In the genomic region with DNA sequence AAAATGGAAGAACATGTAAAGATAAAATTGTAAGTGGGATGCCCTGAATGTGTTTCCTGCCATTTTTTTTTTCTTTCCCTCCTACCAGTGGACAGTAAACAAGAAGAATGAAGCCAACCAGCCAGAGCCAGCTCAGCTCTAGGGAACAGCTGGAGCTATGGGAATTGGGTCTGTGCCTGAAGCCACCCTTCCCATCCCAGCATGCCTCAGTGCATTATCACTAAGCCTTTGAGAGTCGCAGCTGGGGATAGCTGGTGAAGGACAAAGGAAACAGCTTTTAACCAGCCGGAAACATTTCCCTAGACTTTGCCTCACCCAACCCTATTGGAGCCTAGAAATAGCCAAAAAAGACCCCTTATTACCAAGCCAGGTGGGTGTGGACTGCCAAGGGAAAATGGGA, we compare ENCODE assay signal across 11 mouse cellular contexts.
A peak's percentile ranks its signal among the peaks of the same experiment; 100 is the strongest.
DNase-seq lines count a peak whose midpoint lies in the region; ATAC-seq and TF ChIP-seq lines count a peak whose summit lies in the region.
"Had no signal": no experiment of that assay in that cellular context is flagged by ENCODE, and none has a peak within 500 bp of the region (broad histone marks: within the 10 kb centered on the region; RNA-seq: fewer than 3 reads in every experiment).

No protein-coding gene starts in this region.

- H3K9me3 ChIP-seq in kidney, embryonic 15.5 days (replicated peaks), result no peaks in the 10 kb centered on the region
- no peaks in the 10 kb centered on the region for H3K9me3 ChIP-seq in ES-Bruce4 (replicated peaks; ENCODE audit: control insufficient read depth, insufficient read depth, low read length, poor library complexity, severe bottlenecking)
- H3K9me3 ChIP-seq in lung, embryonic 15.5 days, result no peaks in the 10 kb centered on the region
- H3K9me3 ChIP-seq: limb, embryonic 13.5 days; neural tube, embryonic 13.5 days had no signal

- no peak for TF ChIP-seq POLR2A in kidney, adult 2 months (IDR thresholded peaks at IDR 0.05; ENCODE audit: low read depth, low read length)
- no peak for TF ChIP-seq POLR2A in ES-Bruce4 (IDR thresholded peaks at IDR 0.05; ENCODE audit: insufficient read depth, low read length)

- peak; percentile 41; the same call in 1 of the 2 replicates for TF ChIP-seq EP300 in ES-Bruce4 (IDR thresholded peaks at IDR 0.05; ENCODE audit: insufficient read depth, low read depth, low read length)

- TF ChIP-seq CTCF in kidney, adult 2 months (conservative IDR thresholded peaks at IDR 0.05; ENCODE audit: insufficient read depth, insufficient read length, low read depth, low read length), result no peak
- TF ChIP-seq CTCF in ES-Bruce4 (IDR thresholded peaks at IDR 0.05; ENCODE audit: low read depth, low read length), result no peak
- TF ChIP-seq CTCF in layer of hippocampus, adult 2 months (conservative IDR thresholded peaks at IDR 0.05), result no peak

- no peaks in the 10 kb centered on the region for H3K27me3 ChIP-seq in kidney, adult 2 months (replicated peaks; ENCODE audit: control insufficient read depth, insufficient read depth, low read length)
- H3K27me3 ChIP-seq in kidney, embryonic 15.5 days, result no peaks in the 10 kb centered on the region
- no peaks in the 10 kb centered on the region for H3K27me3 ChIP-seq in ES-Bruce4 (ENCODE audit: control insufficient read depth, insufficient read depth, low read length, poor library complexity, severe bottlenecking)
- H3K27me3 ChIP-seq in lung, embryonic 15.5 days, result no peaks in the 10 kb centered on the region
- H3K27me3 ChIP-seq: limb, embryonic 13.5 days; neural tube, embryonic 13.5 days had no signal

- H3K4me3 ChIP-seq in kidney, adult 2 months (ENCODE audit: insufficient read depth, low read depth, low read length), result no peak overlapping the region
- H3K4me3 ChIP-seq in kidney, embryonic 15.5 days (replicated peaks), result no peak overlapping the region
- H3K4me3 ChIP-seq in ES-Bruce4 (ENCODE audit: low read depth, low read length), result no peak overlapping the region
- no peak overlapping the region for H3K4me3 ChIP-seq in lung, embryonic 15.5 days
- H3K4me3 ChIP-seq in layer of hippocampus, adult 2 months, result no peak overlapping the region
- H3K4me3 ChIP-seq: limb, embryonic 13.5 days; neural tube, embryonic 13.5 days had no signal

- no peaks in the 10 kb centered on the region for H3K4me1 ChIP-seq in kidney, adult 2 months (ENCODE audit: control insufficient read depth, insufficient read depth, low read length)
- H3K4me1 ChIP-seq in kidney, embryonic 15.5 days, result no peaks in the 10 kb centered on the region
- no peaks in the 10 kb centered on the region for H3K4me1 ChIP-seq in ES-Bruce4 (ENCODE audit: control insufficient read depth, insufficient read depth, low read length)
- no peaks in the 10 kb centered on the region for H3K4me1 ChIP-seq in lung, embryonic 15.5 days

- no peak overlapping the region for H3K9ac ChIP-seq in kidney, embryonic 15.5 days
- no peak overlapping the region for H3K9ac ChIP-seq in ES-Bruce4 (ENCODE audit: low read depth, poor library complexity, severe bottlenecking)
- no peak overlapping the region for H3K9ac ChIP-seq in lung, embryonic 15.5 days
- H3K9ac ChIP-seq: limb, embryonic 13.5 days; neural tube, embryonic 13.5 days had no signal

- ATAC-seq in kidney, embryonic 15.5 days (replicated peaks; ENCODE audit: low FRiP score), result no peak
- peak; percentile 55; the same call in 1 of the 2 replicates for ATAC-seq in lung, embryonic 15.5 days (ENCODE audit: borderline replicate concordance, extremely low read depth, low FRiP score, low TSS enrichment)

- no peak overlapping the region for H3K4me2 ChIP-seq in kidney, embryonic 15.5 days
- H3K4me2 ChIP-seq in lung, embryonic 15.5 days, result no peak overlapping the region
- H3K4me2 ChIP-seq: limb, embryonic 13.5 days; neural tube, embryonic 13.5 days had no signal

- no peak overlapping the region for H3K27ac ChIP-seq in kidney, adult 2 months (ENCODE audit: insufficient read depth, low read depth, low read length)
- no peak overlapping the region for H3K27ac ChIP-seq in kidney, embryonic 15.5 days
- H3K27ac ChIP-seq in ES-Bruce4 (ENCODE audit: insufficient read depth, low read length), result no peak overlapping the region
- no peak overlapping the region for H3K27ac ChIP-seq in lung, embryonic 15.5 days
- H3K27ac ChIP-seq in layer of hippocampus, adult 2 months, result no peak overlapping the region
- H3K27ac ChIP-seq: limb, embryonic 13.5 days; neural tube, embryonic 13.5 days had no signal

- 61% methylated on average over 2 of the region's 2 CpGs for WGBS in kidney, adult 2 months
- WGBS in kidney, embryonic 15.5 days, result 70% methylated on average over 2 of the region's 2 CpGs
- WGBS in lung, embryonic 15.5 days, result 43% methylated on average over 2 of the region's 2 CpGs

- H3K36me3 ChIP-seq in kidney, adult 2 months (ENCODE audit: control insufficient read depth, insufficient read depth, low read length), result no peaks in the 10 kb centered on the region
- no peaks in the 10 kb centered on the region for H3K36me3 ChIP-seq in kidney, embryonic 15.5 days
- H3K36me3 ChIP-seq in ES-Bruce4 (ENCODE audit: control insufficient read depth, insufficient read depth, low read length, poor library complexity, severe bottlenecking), result no peaks in the 10 kb centered on the region
- no peaks in the 10 kb centered on the region for H3K36me3 ChIP-seq in lung, embryonic 15.5 days
- H3K36me3 ChIP-seq: limb, embryonic 13.5 days; neural tube, embryonic 13.5 days had no signal

- peak; percentile 27 for DNase-seq in kidney, adult 2 months
- peak; percentile 23 for DNase-seq in R1 (ENCODE audit: low read depth, low spot score)
- DNase-seq in thymus, postnatal 0 days (ENCODE audit: low spot score), result no peak
- DNase-seq in layer of hippocampus, adult 2 months (ENCODE audit: low spot score in 2 of 2), result no peak
- DNase-seq: adrenal gland, postnatal 10 days; cerebellum, adult 2 months had no signal

Comparison
In these comparisons a context has a peak if more than half of its experiments do, and no peak if none do; other contexts are left out.
1. DNase-seq: peak in kidney, adult 2 months (single experiment) and R1 (single experiment); none in thymus, postnatal 0 days (single experiment) and layer of hippocampus, adult 2 months (0 of 2).